Mouse (Mus musculus): ENCODE results near the gene Fth1.

- TF ChIP-seq CTCF (IDR thresholded peaks at IDR 0.05), result no peak
- no peak for TF ChIP-seq EP300 (IDR thresholded peaks at IDR 0.05; ENCODE audit: insufficient read depth, low read depth, low read length)
Observed at GRCm38 (mm10) chr19:9938156-9938823, 42.1 kb upstream of the Fth1 start.

Data from heart, adult 2 months (tissue).